Mouse (Mus musculus) layer of hippocampus, adult 9-11 months (tissue): ENCODE measurements around the gene Efhc1.

Experiments
- DNase-seq: peaks from one replicate; pipeline ENCODE4 v3.0.0; 2022

Gene Efhc1

GRCm38 (mm10) chr1:20954876-20955275, 3.5 kb downstream of the Efhc1 start:
- DNase-seq = no peak

- no peak for DNase-seq
Measured at GRCm38 (mm10) chr1:20969642-20970041, 18.2 kb downstream of the Efhc1 start.

DNA sequence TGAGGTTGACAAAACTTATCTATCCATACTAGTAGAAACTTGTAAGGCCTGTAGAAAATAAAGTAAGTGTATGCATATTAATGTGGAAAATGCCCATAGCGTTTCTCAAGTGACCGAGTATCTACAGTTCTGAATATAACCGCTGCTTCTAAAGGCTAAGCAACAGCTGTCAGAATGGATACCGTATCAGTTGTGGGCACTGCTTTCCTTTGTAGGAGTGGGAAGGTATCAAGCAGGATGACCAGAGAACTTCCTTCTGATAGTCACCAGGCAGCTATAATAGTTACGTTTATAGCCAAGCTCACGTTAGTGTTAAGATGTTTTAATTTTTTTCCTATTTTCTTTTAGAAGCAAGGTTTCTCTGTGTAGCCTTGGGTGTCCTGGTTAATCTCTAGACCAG, 22.0 kb downstream of the Efhc1 start:
- no peak for DNase-seq

GRCm38 (mm10) chr1:20974341-20975135, 23.1 kb downstream of the Efhc1 start:
- no peak for DNase-seq

DNA sequence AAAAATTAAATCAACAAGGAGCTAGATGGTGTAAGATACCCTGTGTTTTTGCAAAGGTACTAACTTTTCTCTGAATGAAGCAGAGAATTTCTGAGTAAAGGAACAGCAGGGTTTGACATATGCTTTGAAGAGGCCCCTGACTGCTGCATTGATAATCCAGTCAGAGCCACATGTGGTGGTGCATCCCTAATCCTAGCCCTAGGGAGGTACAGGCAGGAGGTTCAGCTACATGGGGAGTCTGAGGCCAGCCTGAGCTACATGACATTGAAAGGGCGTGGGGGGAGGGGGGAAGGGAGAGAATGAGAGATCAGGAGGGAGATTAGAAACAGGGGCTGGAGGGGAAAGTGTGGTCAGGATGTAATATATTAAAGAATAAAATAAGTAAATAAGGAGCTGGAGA, 29.1 kb downstream of the Efhc1 start:
- DNase-seq = no peak

DNA sequence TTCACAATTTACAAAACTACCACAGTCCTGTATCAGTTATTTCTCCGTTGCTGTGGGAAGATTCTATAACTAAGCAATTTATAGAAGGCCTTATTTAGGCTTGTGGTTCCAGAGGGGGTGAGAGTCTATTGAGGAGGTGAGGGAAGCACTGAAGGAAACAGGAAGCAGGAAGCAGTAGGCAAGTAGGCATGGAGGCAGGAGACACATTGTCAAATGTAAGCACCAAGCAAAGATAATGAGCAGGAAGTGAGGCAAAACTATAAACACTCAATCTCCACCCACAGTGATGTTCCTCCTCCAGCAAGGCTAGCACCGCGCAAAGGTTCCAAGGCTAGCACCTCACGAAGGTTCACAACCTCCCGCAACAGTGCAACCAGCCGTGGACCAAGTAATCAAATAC, 30.3 kb downstream of the Efhc1 start:
- no peak for DNase-seq

DNA sequence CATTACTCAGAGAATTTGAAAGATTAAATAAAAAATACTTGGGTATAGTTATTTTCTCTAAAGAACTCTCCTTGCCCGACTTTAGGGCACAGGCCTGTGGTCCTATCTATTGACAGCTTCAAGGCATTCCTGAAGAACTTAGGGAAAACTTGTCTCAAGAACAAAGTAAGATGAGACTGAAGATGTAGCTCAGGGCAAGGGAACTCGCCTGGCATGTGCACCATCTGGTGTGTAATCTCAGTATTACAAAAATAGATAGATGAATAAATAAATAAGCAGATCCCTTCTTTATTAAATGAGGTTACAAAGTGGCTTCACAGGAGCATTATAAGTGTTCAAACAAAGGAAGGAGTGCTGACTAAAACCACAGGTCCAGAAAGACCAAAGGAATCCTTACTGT, 32.7 kb downstream of the Efhc1 start:
- DNase-seq = no peak

DNA sequence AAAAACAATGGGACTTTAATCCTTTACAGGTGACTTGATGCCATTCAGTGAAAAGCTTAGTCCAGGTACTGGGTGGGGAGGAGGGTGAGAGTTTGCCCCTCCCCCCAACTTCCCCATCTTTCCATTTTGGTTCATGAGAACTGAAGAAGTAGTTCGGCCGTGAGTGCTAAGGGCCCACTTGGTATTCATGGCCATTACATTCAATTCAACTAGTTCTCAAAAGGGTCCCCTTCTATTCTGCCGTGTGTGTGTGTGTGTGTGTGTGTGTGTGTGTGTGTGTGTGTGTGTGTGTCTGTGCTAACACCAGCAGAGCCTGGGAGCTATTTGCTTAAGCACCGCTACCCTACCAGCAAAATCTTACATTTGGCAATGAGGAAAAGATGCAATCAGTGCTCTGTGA, 33.2 kb downstream of the Efhc1 start:
- DNase-seq = no peak

GRCm38 (mm10) chr1:20986378-20987056, 35.1 kb downstream of the Efhc1 start:
- DNase-seq = no peak

GRCm38 (mm10) chr1:20989461-20990083, 38.1 kb downstream of the Efhc1 start:
- DNase-seq = no peak

DNA sequence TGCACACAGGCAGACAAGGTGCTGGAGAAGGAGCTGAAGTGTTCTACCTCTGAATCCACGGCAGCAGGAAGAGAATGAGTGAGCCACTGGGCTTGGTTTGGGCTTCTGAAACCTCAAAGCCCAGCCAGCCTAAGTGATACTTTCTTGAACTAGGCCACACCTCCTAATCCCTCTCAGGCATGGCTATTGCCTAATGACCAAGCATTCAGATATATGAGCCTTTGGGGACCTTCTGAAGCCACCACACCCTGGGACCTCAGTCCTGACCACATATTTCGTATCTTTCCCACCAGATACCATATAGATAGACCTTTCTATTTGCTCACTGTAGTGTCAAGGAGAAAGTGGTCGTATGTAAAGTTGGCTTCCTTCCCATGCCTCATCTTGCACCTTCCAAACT, 42.3 kb downstream of the Efhc1 start:
- DNase-seq = no peak

DNA sequence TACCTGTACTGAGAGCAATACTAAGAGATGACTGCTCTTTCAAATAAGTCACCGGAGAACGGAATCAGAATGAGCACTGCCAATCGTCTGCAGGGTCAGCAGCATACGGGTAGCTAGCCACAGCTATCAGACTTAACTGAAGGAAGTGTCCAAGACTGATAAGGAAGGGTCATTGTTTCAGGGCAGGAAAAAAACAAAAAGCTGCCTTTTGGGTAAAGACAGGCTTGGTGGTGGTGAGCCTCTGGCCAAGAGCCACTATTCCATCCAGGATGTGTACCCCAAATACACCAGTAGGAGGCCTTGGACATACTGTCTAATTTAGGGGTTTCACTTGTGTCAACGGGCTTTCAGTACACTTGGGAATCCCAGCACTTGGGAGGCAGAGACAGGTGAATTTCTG, 42.9 kb downstream of the Efhc1 start:
- DNase-seq = no peak

DNA sequence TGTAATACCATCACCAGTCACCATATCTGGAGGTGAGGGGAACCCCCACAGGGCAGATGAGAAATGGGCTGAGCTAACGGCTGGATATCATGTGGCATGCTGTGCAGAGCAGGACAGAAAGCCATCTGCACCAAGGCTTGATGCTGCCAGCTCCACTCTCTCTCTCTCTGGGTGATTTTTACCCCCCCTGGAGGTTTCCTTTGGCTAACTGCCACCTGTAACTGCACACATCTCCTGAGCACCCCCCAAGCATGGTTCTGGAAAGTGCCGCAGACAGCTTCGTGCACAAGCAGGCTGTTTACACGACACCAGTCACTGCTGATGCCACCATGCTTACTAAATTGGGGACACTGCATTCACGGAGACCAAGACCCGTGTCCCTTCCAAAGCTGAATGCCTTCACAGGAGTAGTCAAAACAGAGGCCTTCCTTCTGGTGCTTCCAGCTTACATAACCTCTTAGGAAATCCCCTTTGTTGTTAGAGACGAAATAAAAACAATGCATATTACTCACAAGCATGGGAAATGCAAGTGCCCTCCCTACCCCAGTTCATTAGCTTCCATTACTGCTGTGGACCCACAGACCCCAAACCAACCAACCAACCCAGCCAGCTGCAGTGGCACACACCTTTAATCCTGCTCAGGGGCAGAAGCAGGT, 44.0 kb downstream of the Efhc1 start:
- DNase-seq = no peak

GRCm38 (mm10) chr1:20996603-20997327, 45.3 kb downstream of the Efhc1 start:
- no peak for DNase-seq

GRCm38 (mm10) chr1:20997328-20997689, 45.9 kb downstream of the Efhc1 start:
- DNase-seq = no peak

DNA sequence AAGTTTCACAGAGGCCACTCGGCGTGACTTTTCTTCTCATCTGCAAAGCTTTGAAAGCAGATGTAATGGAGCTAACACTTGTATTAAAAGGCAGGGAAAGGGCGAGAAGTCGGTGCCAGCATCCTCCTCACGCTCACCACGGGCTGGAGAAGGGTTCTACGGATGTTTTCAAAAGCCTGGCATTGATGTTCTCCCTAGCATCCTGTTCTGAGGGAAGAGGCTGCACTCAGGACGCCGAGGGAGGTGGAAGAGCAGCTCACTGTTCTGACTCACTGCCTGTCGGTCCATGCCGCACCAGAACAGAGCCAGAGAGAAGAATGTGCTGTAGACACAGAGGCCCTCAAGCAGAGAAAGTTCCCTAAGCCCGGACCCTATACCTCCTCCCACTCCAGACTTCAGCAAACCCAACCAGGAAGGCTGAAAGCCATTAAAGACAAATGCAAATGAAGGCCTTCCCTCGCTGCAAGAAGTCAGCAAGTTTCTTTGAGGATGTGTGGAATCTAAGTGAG, 46.5 kb downstream of the Efhc1 start:
- no peak for DNase-seq

DNA sequence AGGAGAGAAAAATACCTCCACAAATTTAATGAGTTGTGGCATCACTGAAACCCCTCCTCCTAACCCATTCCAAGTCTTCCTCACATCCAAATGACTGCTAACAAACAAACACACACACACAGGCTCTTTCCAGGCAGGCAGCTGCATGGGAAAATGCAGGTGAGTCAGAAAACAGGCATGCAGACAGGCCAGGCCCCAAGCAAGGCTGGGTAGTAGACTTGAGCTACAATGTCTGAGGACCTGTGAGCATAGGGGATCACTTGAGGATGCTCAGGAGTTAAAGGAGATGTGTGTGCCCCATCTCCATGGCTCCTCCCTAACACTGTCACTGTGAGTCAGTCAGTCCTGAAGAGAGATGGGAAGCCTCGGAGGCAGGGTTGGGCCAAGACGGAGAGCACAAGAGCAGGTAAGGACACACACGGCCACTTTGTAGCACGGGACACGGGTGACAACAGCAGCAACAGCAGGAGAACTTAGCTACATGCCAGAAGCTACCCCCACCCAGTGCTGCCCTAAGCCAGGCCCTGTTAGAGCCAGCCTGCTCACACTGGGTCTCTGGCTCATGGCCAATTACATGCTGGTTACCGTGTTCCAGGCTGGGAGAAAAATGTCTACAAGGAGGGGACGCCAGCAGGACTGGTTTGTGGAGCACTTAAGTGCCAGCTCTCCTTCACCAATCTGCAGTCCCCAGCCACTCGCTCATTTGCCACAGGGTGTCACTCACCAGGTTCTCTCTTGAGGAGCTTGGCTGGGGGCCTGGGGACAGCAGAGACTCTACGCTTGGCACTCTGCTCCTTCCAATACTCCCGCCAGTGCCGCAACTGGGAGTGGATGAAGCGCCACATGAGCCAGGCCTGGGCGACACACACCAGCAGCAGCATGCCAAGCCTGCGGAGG, 51.1 kb downstream of the Efhc1 start:
- DNase-seq = no peak

- no peak for DNase-seq
Measured at GRCm38 (mm10) chr1:21004596-21004995, 53.2 kb downstream of the Efhc1 start.

DNA sequence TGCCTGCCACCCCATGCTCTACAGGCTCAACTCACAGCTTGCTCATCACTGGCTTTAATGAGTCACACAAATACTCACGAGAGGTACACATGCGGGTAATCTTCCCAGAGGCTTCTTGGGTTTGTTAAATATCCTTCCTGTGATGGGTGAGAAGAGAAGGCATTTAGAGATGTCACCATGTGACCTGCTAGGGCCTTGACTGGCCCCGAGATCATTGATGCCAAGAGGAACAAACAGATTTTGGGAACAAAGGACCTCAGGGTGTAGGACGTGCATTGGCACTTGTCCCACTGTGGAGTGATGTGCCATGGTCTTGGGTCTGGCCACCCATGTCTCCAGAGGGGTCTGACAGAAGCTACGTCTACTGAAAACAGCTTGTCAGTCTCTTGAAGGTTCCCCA, 55.3 kb downstream of the Efhc1 start:
- DNase-seq = no peak

DNA sequence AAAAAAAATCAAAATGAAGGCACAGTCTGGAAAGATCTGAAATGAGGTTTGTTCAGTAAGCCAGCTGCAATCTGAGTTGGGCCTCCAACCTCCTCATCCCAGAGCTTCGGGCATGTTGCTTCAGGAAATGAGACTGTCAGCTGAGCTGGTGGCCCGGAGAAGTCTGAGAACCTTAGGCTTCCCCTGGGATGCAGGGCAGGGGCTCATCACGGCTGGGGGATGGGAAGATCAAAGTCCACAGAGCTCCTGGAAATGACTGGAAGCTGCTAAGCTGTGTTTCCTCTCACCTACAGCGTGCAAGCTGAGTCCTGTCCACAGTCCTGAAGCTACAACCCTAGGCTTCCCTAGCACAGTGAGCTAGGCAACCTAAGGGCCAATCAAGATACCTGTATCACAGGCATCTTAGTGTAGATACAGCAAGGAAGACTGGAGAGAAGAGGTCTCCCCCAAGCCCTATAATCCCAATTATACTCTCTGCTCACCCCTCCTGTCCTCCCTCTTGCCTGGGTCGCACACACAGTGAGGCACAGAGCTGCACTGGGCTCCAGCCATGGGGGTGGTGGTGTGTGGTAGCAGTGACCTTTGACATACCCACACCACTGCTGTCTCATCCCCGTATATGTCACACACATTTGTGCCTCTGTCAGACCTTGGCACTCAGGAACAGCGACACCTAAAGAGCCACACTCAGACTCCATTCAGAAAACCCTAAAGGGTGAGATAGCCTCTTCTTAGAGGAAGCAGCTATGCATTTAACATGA, 56.7 kb downstream of the Efhc1 start:
- DNase-seq = no peak

DNA sequence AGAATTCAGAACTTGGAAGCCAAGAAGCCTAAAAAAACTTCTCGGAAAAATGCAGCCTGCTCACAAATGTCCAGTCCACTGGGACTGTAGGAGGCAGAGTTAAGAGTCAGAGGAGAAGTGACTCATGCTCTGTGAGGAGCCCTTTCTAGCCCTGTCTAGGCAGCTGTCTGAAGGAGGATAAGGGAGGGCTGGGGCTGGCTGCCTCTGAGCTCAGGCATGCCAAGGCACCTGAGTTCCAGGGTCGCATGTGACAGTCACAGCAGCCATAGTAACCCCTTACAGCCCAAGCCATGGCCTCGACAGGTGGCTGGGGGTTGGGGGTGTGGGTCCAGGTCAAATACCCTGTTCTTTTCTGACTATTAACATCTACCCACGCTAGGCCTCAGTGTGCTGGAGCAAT, 57.5 kb downstream of the Efhc1 start:
- DNase-seq = no peak
